Mouse (Mus musculus) lung, adult 18-20 months (tissue): ENCODE measurements around the gene Dicer1.

Source experiments
- DNase-seq, 2 experiments: peaks; one replicate each; pipeline ENCODE4 v3.0.0; 2022; ENCODE audit warnings: mixed read lengths in 2 of 2

Gene Dicer1

GRCm38 (mm10) chr12:104676535-104677370 is 75.0 kb downstream of the Dicer1 start:
- DNase-seq: no peak

GRCm38 (mm10) chr12:104672976-104673375 is 78.8 kb downstream of the Dicer1 start:
- no peak for DNase-seq

DNA sequence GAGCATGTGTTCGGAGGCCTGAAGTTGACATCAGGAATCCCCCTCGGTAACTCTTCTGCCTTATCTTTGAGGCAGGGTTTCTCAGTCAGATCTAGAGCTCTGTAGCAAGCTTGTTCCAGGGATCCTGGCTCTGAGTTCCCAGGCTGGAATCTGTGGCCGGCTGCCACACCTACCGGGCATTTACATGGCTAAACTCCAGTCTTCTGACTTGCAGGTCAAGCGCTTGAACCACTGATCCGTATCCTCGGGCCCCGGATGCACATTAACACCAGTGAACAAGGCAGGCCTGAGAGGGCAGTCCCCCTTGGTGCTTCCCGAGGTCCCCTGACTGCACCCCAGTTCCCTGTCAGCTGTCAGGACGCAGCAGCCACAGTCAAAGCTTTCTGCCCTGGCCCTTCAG is 79.3 kb downstream of the Dicer1 start:
- DNase-seq: no peak

- no peak for DNase-seq
Observed at GRCm38 (mm10) chr12:104667846-104668245, 83.9 kb downstream of the Dicer1 start.

GRCm38 (mm10) chr12:104665951-104666350 is 85.8 kb downstream of the Dicer1 start:
- no peak for DNase-seq

- no peak for DNase-seq
Observed at GRCm38 (mm10) chr12:104665521-104665920, 86.2 kb downstream of the Dicer1 start.

GRCm38 (mm10) chr12:104656146-104656545 is 95.6 kb downstream of the Dicer1 start:
- DNase-seq: no peak

GRCm38 (mm10) chr12:104655006-104655405 is 96.7 kb downstream of the Dicer1 start:
- DNase-seq: no peak

DNA sequence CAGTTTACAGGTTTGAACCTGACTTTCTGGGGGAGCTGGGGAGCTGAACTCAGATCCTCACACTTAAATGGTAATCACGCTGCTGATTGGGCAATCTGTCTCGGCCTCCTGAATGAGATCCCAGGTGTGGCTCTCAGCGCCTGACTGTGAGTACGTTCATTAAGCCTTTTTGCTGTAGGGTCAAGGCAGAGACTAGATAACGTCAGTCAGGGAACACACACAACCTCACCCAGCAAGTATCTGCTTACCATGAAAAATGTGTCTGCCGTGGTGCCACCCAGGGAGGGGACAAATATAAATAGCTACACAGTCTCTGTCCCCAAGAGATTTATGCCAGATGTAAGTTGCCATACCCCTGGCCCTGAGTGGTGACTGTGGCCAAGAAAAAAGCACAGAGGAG is 99.7 kb downstream of the Dicer1 start:
- no peak for DNase-seq

DNA sequence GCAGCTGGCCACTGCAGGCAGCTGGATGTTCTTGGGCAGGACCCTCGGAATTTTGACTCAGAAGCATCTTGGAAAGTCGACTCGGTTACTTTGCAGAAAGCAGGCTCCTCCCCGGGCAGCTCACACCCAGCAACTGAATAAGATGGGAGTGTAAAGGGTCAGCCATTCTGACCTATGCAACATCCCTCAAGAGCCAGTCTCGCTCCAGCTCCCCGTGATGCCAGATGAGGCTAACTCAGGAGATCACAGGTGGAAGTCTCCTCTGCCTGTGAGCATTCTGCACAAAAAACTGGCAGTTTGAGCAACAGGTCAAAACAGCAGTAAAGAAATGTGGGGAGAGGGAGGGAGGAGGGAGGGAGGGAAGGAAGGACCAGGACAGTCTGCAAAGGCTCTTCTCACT is 100.5 kb downstream of the Dicer1 start:
- no peak for DNase-seq

DNA sequence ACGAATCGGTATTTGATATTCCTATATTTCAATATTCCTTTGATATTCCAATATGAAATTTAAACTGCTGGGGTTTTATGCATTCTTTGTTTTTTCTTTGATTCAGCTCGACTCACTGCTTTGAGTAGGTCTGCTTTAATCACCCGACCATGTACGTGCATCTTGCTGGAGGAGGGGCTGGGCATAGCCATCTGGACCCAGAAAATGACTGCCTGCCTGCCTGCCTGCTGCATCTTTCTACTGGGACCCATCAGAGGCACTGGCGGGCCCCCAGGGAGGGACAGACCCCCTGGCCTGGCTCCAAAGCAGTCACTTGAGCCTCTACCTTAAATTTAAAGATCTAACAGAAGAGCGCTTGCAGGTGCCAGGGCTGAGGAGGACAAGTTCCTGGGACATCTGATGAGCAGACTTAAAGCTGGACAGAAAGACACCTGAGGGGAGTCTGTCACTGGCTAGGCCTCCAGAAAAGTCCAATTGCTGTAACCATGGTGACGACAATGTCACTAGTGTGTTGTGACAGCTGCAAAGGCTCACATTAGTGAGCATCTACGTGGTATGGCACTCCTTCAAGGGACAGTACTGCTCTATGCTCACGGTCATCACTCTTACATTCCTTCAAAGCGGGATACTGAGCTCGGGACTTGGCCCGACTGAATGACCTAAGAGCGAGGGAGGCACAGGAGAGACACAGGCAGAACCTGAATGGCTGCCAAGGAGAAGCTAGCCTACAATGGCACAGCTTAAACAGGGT is 101.1 kb downstream of the Dicer1 start:
- no peak for DNase-seq

- no peak for DNase-seq
Observed at GRCm38 (mm10) chr12:104648366-104648765, 103.4 kb downstream of the Dicer1 start.

DNA sequence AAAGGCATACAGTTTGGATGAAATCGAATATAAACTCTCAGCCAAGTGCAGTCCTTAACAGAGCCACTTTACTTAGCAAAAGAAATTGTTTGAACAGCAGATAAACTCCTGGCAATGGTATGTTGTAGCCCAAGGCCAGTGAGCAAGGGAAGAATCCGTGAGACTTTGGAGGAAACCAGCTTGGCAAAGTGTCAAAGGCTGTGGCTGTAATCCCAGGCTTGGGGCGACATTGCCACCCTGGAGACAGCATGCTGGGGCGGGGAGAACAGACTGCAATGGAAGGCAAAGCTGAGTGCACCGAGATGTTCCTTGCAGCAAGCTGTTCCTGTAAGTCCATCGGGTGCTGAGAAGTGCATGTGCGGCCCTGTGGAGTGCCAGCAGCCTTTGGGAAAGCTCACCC is 109.4 kb downstream of the Dicer1 start:
- peak; percentile 17 to 25 for DNase-seq

DNA sequence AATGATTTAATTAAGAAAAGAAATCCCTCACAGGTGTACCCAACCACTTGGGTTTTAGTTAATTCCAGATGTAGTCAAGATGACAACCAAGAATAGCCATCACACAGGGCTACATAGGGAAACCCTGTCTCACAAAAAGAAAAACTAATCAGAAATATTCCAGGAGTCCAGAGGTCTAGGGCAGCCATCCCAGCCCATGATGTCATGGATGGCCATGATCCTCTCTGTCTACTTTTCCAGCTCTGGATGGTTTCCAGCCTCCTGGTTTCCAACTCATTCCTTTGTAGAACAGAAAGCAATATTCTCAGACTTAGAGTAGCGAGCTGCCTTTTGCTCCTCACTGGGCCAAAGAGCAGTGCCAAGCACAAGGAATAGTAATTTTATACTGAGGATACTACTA is 110.8 kb downstream of the Dicer1 start:
- peak in 1 of 2 experiments; percentile 22 for DNase-seq

GRCm38 (mm10) chr12:104638156-104638555 is 113.6 kb downstream of the Dicer1 start:
- peak in 1 of 2 experiments; percentile 15 for DNase-seq
